ENCODE assay signal across 15 mouse cellular contexts in genomic region chr14:57915341-57915740, GRCm38 (mm10).
"Had no signal": no experiment of that assay in that cellular context is flagged by ENCODE, and none has a peak within 500 bp of the region (broad histone marks: within the 10 kb centered on the region; RNA-seq: fewer than 3 reads in every experiment).

No protein-coding gene starts in this region.

- H3K4me1 ChIP-seq: midbrain, embryonic 15.5 days; neural tube, embryonic 12.5 days; stomach, embryonic 15.5 days had no signal

- H3K9ac ChIP-seq: lung, embryonic 14.5 days; midbrain, embryonic 13.5 days; midbrain, embryonic 15.5 days; neural tube, embryonic 12.5 days; stomach, embryonic 15.5 days had no signal

- H3K9me3 ChIP-seq: midbrain, embryonic 10.5 days; midbrain, embryonic 13.5 days; midbrain, embryonic 15.5 days; neural tube, embryonic 12.5 days; stomach, embryonic 15.5 days had no signal

- DNase-seq: lung, adult 18-20 months; lung, embryonic 14.5 days; lung, postnatal 10 days; lung, postnatal 4 days; right cerebral cortex, postnatal 14 days; thymus, adult 2 months; thymus, postnatal 25 days; thymus, postnatal 4 days had no signal

- H3K4me3 ChIP-seq: midbrain, embryonic 10.5 days; midbrain, embryonic 13.5 days; midbrain, embryonic 15.5 days; myocyte; neural tube, embryonic 12.5 days; stomach, embryonic 15.5 days had no signal

- H3K27ac ChIP-seq: midbrain, embryonic 10.5 days; midbrain, embryonic 13.5 days; midbrain, embryonic 15.5 days; neural tube, embryonic 12.5 days; stomach, embryonic 15.5 days; stomach, postnatal 0 days had no signal
